Mouse (Mus musculus): ENCODE results near the gene Zfp629. TPM values are rescaled to one million over a fixed set of nuclear protein-coding genes. Genes with fewer than 3 reads are reported as not detected.
A peak's percentile ranks its signal among the peaks of the same experiment; 100 is the strongest.

The Zfp629 gene
- polyA plus RNA-seq (2012; fragmentation: generic; extraction: Trizol): 5.2 TPM
- long read RNA-seq, experiment 1: 0 reads
- long read RNA-seq, experiment 2, full-length matches to known transcripts: 6 of 9 reads
- long read RNA-seq, experiment 2, partial matches to known transcripts: 1 of 9 reads
- long read RNA-seq, experiment 2, other reads (novel, unspliced or antisense): 2 of 9 reads

DNA sequence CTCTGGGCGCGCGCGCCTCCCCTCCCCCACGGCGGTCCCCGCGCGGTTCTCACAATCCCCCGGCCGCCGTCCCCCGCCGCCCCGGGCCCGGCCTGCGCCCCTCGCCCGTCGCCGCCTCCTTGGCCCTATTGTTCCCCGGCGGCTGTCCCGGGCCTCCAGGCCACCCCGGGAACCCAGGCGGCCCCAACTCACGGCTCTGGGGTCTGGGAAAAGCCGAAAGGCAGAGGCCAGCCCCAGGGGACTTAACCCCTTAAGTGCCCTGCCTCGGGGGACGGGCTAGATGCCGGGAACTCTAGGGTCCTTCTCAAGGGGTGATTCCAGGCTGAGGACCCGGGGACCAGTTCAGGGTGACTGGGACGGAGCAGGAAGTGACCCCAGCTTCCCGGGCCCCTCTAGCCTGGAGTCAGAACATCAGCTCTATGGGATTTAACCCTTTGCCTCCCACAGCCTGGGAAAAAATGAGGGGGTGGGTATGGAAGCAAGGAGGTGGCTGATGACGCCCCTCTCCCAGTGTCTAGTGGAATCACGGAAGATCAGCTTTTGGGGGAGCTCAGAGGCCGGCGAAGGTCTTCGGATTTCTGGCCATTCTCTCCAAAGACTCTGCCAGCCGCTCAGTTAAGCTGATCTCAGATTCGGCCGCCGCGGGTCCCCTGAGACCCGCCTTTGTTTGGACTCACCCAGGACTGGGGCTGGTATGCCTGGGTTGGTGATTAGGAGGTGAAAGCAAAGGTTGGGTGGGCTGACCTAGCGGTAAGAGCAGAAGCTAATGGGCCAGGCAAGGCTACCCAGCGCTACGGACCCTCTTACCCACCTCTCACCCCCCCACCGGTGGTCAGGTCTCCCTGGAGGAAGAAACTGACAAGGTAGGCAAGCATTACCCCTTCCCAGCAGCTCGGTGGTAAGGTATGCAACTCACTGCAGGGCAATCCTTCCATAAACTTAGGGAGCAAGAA is at the start of gene Zfp629:
Zfp629 (minus strand) TSS at position 907 of the 953 bp plus-strand sequence.
- no peaks in the 10 kb centered on the region for H3K79me3 ChIP-seq (ENCODE audit: low read depth)
- H3K27me3 ChIP-seq (ENCODE audit: control insufficient read depth, insufficient read depth, insufficient read length): no peaks in the 10 kb centered on the region
- peak within 1 kb of the TSS; percentile 61 for H3K4me3 ChIP-seq (ENCODE audit: insufficient read depth, poor library complexity, severe bottlenecking)
- no peak for TF ChIP-seq MYOD1 (IDR thresholded peaks at IDR 0.05; ENCODE audit: control insufficient read depth, insufficient read length, low read depth)
- no peak for TF ChIP-seq CEBPB (IDR thresholded peaks at IDR 0.05; ENCODE audit: low read depth)
- no peak for TF ChIP-seq MYOG (IDR thresholded peaks at IDR 0.05; ENCODE audit: control insufficient read depth, extremely low read depth, insufficient read length)
- no peak for TF ChIP-seq MAX (IDR thresholded peaks at IDR 0.05)
- no peak for TF ChIP-seq CTCF (IDR thresholded peaks at IDR 0.05; ENCODE audit: control insufficient read depth, insufficient read depth, insufficient read length)
- TF ChIP-seq USF1 (IDR thresholded peaks at IDR 0.05; ENCODE audit: low read depth): no peak
- TF ChIP-seq FOSL1 (IDR thresholded peaks at IDR 0.05; ENCODE audit: insufficient read depth, low read length, poor library complexity, severe bottlenecking): no peak
- H3K36me3 ChIP-seq (ENCODE audit: control insufficient read depth, insufficient read depth): peaks cover 10% of the 10 kb centered on the region
- no peaks in the 10 kb centered on the region for H3K79me2 ChIP-seq (ENCODE audit: control insufficient read depth, insufficient read depth)
- peak within 1 kb of the TSS; percentile 74 for H3ac ChIP-seq (ENCODE audit: control insufficient read depth, insufficient read length, low read depth)

DNA sequence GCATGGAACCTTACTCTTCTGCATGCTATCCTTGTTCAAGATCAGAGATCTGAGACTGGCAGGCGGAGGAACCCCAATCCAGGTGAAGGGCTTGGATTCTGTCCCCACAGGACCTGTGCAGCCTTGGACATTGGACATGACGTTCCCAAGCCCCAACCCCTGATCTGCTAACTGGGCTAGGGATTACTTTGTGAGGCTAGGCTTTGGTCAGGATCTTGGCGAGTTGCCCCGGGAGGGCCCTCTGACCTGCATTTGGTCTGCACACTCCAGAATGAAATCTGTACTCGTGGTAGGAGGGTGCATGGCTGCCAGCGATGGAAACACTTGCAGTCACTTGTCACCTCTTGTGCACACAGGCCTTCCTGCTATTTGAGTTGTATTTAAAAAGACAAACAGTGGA is 47.3 kb upstream of the Zfp629 start:
- Histone ChIP-seq H3K79me3 (ENCODE audit: low read depth) (no peaks in the 10 kb centered on the region), H3K4me3 (ENCODE audit: insufficient read depth, poor library complexity, severe bottlenecking) (no peak overlapping the region), H3ac (ENCODE audit: control insufficient read depth, insufficient read length, low read depth) (no peak overlapping the region), H3K36me3 (ENCODE audit: control insufficient read depth, insufficient read depth) (no peaks in the 10 kb centered on the region), H3K79me2 (ENCODE audit: control insufficient read depth, insufficient read depth) (no peaks in the 10 kb centered on the region), H3K27me3 (ENCODE audit: control insufficient read depth, insufficient read depth, insufficient read length) (no peaks in the 10 kb centered on the region)
- TF ChIP-seq USF1 (IDR thresholded peaks at IDR 0.05; ENCODE audit: low read depth) (no peak), MYOG (IDR thresholded peaks at IDR 0.05; ENCODE audit: control insufficient read depth, extremely low read depth, insufficient read length) (no peak), CEBPB (IDR thresholded peaks at IDR 0.05; ENCODE audit: low read depth) (no peak), CTCF (IDR thresholded peaks at IDR 0.05; ENCODE audit: control insufficient read depth, insufficient read depth, insufficient read length) (no peak), FOSL1 (IDR thresholded peaks at IDR 0.05; ENCODE audit: insufficient read depth, low read length, poor library complexity, severe bottlenecking) (no peak), MAX (IDR thresholded peaks at IDR 0.05) (no peak), MYOD1 (IDR thresholded peaks at IDR 0.05; ENCODE audit: control insufficient read depth, insufficient read length, low read depth) (no peak)

DNA sequence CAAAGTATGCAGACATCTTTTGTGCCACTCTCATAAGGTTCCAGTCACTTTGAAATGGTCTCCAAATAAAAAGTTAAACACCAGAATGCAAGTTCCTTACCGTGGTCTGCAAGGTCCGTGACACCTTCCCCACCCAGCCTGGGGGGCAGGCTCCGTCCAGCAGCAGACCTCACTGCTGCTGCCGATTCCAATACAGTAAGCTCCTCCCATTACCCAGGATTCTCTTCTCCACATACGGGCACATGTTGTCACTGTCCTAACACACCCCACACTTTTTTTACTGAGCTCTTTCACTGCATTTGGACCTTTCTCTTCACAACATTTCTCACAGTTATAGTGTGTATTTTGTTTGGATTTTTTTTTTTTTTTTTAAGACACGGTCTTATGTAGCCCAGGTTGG is 46.2 kb upstream of the Zfp629 start:
- no peaks in the 10 kb centered on the region for H3K79me2 ChIP-seq (ENCODE audit: control insufficient read depth, insufficient read depth)
- no peaks in the 10 kb centered on the region for H3K36me3 ChIP-seq (ENCODE audit: control insufficient read depth, insufficient read depth)
- no peaks in the 10 kb centered on the region for H3K79me3 ChIP-seq (ENCODE audit: low read depth)
- no peaks in the 10 kb centered on the region for H3K27me3 ChIP-seq (ENCODE audit: control insufficient read depth, insufficient read depth, insufficient read length)
- TF ChIP-seq USF1 (IDR thresholded peaks at IDR 0.05; ENCODE audit: low read depth) (no peak), MYOD1 (IDR thresholded peaks at IDR 0.05; ENCODE audit: control insufficient read depth, insufficient read length, low read depth) (no peak), CTCF (IDR thresholded peaks at IDR 0.05; ENCODE audit: control insufficient read depth, insufficient read depth, insufficient read length) (no peak), MYOG (IDR thresholded peaks at IDR 0.05; ENCODE audit: control insufficient read depth, extremely low read depth, insufficient read length) (no peak), FOSL1 (IDR thresholded peaks at IDR 0.05; ENCODE audit: insufficient read depth, low read length, poor library complexity, severe bottlenecking) (no peak), CEBPB (IDR thresholded peaks at IDR 0.05; ENCODE audit: low read depth) (no peak), MAX (IDR thresholded peaks at IDR 0.05) (no peak)
- no peak overlapping the region for H3K4me3 ChIP-seq (ENCODE audit: insufficient read depth, poor library complexity, severe bottlenecking)
- no peak overlapping the region for H3ac ChIP-seq (ENCODE audit: control insufficient read depth, insufficient read length, low read depth)

DNA sequence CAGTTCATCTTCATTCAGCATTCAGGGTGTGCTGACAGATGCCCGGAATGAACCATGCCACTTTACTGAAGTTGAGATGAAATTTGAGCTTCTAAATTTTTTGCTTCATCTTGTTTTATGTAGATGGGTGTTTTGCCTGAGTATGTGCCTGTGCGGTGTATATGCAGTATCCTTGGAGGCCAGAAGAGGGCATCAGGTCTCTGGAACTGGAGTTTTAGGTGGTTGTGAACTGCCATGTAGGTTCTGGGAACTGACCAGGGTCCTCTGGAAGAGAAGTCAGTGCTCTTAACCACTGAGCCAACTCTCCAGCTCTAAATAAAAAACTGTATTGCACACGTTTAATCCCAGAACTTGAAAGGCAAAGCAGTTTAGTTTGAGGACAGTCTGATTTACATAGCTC is 45.3 kb upstream of the Zfp629 start:
- Histone ChIP-seq H3K36me3 (ENCODE audit: control insufficient read depth, insufficient read depth) (no peaks in the 10 kb centered on the region), H3ac (ENCODE audit: control insufficient read depth, insufficient read length, low read depth) (no peak overlapping the region), H3K4me3 (ENCODE audit: insufficient read depth, poor library complexity, severe bottlenecking) (no peak overlapping the region), H3K79me2 (ENCODE audit: control insufficient read depth, insufficient read depth) (no peaks in the 10 kb centered on the region), H3K79me3 (ENCODE audit: low read depth) (no peaks in the 10 kb centered on the region), H3K27me3 (ENCODE audit: control insufficient read depth, insufficient read depth, insufficient read length) (no peaks in the 10 kb centered on the region)
- TF ChIP-seq MYOG (IDR thresholded peaks at IDR 0.05; ENCODE audit: control insufficient read depth, extremely low read depth, insufficient read length) (no peak), CEBPB (IDR thresholded peaks at IDR 0.05; ENCODE audit: low read depth) (no peak), CTCF (IDR thresholded peaks at IDR 0.05; ENCODE audit: control insufficient read depth, insufficient read depth, insufficient read length) (no peak), USF1 (IDR thresholded peaks at IDR 0.05; ENCODE audit: low read depth) (no peak), MYOD1 (IDR thresholded peaks at IDR 0.05; ENCODE audit: control insufficient read depth, insufficient read length, low read depth) (no peak), FOSL1 (IDR thresholded peaks at IDR 0.05; ENCODE audit: insufficient read depth, low read length, poor library complexity, severe bottlenecking) (no peak), MAX (IDR thresholded peaks at IDR 0.05) (no peak)

DNA sequence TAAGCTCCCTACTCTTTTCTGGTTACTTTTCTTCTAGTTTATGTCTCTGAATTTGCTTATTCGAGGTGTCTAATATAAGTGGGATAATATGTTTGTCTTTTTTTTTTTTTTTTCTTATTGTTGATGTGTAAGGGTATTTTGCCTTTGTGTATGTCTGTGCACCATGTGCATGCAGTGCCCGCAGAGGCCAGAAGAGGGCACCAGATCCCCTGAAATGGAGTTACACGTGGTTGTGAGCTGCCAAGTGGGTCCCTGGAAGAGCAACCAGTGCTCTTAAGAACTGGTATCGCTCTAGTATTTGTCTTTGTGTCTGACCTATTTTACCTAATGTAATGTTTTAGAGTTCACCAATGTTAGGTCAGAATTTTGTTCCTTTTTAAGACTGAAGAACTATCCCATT is 41.3 kb upstream of the Zfp629 start:
- H3K4me3 ChIP-seq (ENCODE audit: insufficient read depth, poor library complexity, severe bottlenecking): no peak overlapping the region
- H3K36me3 ChIP-seq (ENCODE audit: control insufficient read depth, insufficient read depth): no peaks in the 10 kb centered on the region
- H3K27me3 ChIP-seq (ENCODE audit: control insufficient read depth, insufficient read depth, insufficient read length): peaks cover 3% of the 10 kb centered on the region
- H3K79me3 ChIP-seq (ENCODE audit: low read depth): no peaks in the 10 kb centered on the region
- TF ChIP-seq MYOG (IDR thresholded peaks at IDR 0.05; ENCODE audit: control insufficient read depth, extremely low read depth, insufficient read length) (no peak), CTCF (IDR thresholded peaks at IDR 0.05; ENCODE audit: control insufficient read depth, insufficient read depth, insufficient read length) (peak; percentile 62), CEBPB (IDR thresholded peaks at IDR 0.05; ENCODE audit: low read depth) (no peak), MAX (IDR thresholded peaks at IDR 0.05) (peak; percentile 88), FOSL1 (IDR thresholded peaks at IDR 0.05; ENCODE audit: insufficient read depth, low read length, poor library complexity, severe bottlenecking) (no peak), MYOD1 (IDR thresholded peaks at IDR 0.05; ENCODE audit: control insufficient read depth, insufficient read length, low read depth) (no peak), USF1 (IDR thresholded peaks at IDR 0.05; ENCODE audit: low read depth) (no peak)
- H3K79me2 ChIP-seq (ENCODE audit: control insufficient read depth, insufficient read depth): no peaks in the 10 kb centered on the region
- H3ac ChIP-seq (ENCODE audit: control insufficient read depth, insufficient read length, low read depth): no peak overlapping the region

All from C2C12 (cell line).